ENCODE assay signal across 21 mouse cellular contexts in genomic region chr12:32095164-32095563, GRCm38 (mm10). TPM values are rescaled to one million over a fixed set of nuclear protein-coding genes. Genes with fewer than 3 reads are reported as not detected.
DNase-seq lines count a peak whose midpoint lies in the region; ATAC-seq and TF ChIP-seq lines count a peak whose summit lies in the region.
"Had no signal": no experiment of that assay in that cellular context is flagged by ENCODE, and none has a peak within 500 bp of the region (broad histone marks: within the 10 kb centered on the region; RNA-seq: fewer than 3 reads in every experiment).

No protein-coding gene starts in this region.

- TF ChIP-seq EP300 in liver, embryonic 14.5 days (IDR thresholded peaks at IDR 0.05; ENCODE audit: low read depth) = no peak

- H3K4me1 ChIP-seq in megakaryocyte, embryonic 14.5 days = peaks cover 86% of the 10 kb centered on the region
- peaks cover 14 to 25% of the 10 kb centered on the region in 2 experiments for H3K4me1 ChIP-seq in liver, embryonic 14.5 days (replicated peaks; ENCODE audit: control insufficient read depth in 2 of 2, insufficient read depth in 2 of 2, low read length in 1 of 2)
- H3K4me1 ChIP-seq: heart, embryonic 10.5 days; neural tube, embryonic 15.5 days had no signal

- no peak for TF ChIP-seq CTCF in liver, embryonic 14.5 days (IDR thresholded peaks at IDR 0.05; ENCODE audit: low read depth)

- peak overlapping the region; percentile 25 for H3K9ac ChIP-seq in liver, embryonic 14.5 days (replicated peaks)
- H3K9ac ChIP-seq: neural tube, embryonic 15.5 days had no signal

- peak overlapping the region; percentile 91 for H3K4me3 ChIP-seq in megakaryocyte, embryonic 14.5 days (replicated peaks)
- H3K4me3 ChIP-seq in liver, embryonic 14.5 days (ENCODE audit: insufficient read depth in 1 of 2, low read depth in 2 of 2, low read length in 2 of 2) = no peak overlapping the region
- H3K4me3 ChIP-seq: erythroblast, embryonic 14.5 days; heart, embryonic 10.5 days; neural tube, embryonic 15.5 days had no signal

- H3K36me3 ChIP-seq in megakaryocyte, embryonic 14.5 days (replicated peaks; ENCODE audit: low read length) = peaks cover 51% of the 10 kb centered on the region
- H3K36me3 ChIP-seq in liver, embryonic 14.5 days (replicated peaks; ENCODE audit: control insufficient read depth, insufficient read depth, low read depth) = peaks cover 14% of the 10 kb centered on the region
- H3K36me3 ChIP-seq: heart, embryonic 10.5 days; neural tube, embryonic 15.5 days had no signal

- no peaks in the 10 kb centered on the region for H3K27me3 ChIP-seq in megakaryocyte, embryonic 14.5 days (replicated peaks)
- no peaks in the 10 kb centered on the region for H3K27me3 ChIP-seq in liver, embryonic 14.5 days (ENCODE audit: control insufficient read depth, insufficient read depth, low read length)
- H3K27me3 ChIP-seq: neural tube, embryonic 15.5 days had no signal

- peak overlapping the region; percentile 51 for H3K27ac ChIP-seq in liver, embryonic 14.5 days
- H3K27ac ChIP-seq: heart, embryonic 10.5 days; neural tube, embryonic 15.5 days had no signal

- 41% methylated on average over 1 of the region's 1 CpGs for WGBS in liver, embryonic 14.5 days (ENCODE audit: insufficient replicate concordance)

- peak; percentile 11 for DNase-seq in brain, adult 2 months (ENCODE audit: low read depth, low spot score)
- DNase-seq in liver, embryonic 14.5 days (ENCODE audit: low read depth in 3 of 3, low spot score in 3 of 3) = no peak
- DNase-seq in adrenal gland, postnatal 10 days = no peak
- DNase-seq in urinary bladder, postnatal 36 days (ENCODE audit: low spot score in 2 of 2) = no peak
- no peak for DNase-seq in retina, embryonic 14.5 days (ENCODE audit: low spot score)
- DNase-seq: cerebellum, adult 9-10 months; gastrocnemius, postnatal 10 days; heart, postnatal 14 days; kidney, adult 18-20 months; kidney, postnatal 36 days; layer of hippocampus, postnatal 36 days; lung, adult 18-20 months; retina, postnatal 1 day; spleen, adult 18-20 months; thymus, postnatal 14 days had no signal

- no peak overlapping the region for H3K4me2 ChIP-seq in liver, embryonic 14.5 days (ENCODE audit: low read depth)
- H3K4me2 ChIP-seq: neural tube, embryonic 15.5 days had no signal

- no peak for ATAC-seq in megakaryocyte, adult 5-6 weeks (ENCODE audit: poor library complexity, severe bottlenecking)
- no peak for ATAC-seq in liver, embryonic 14.5 days (ENCODE audit: insufficient read depth)
- ATAC-seq: hindbrain, embryonic 16.5 days had no signal

- H3K9me3 ChIP-seq in megakaryocyte, embryonic 14.5 days = peaks cover 22% of the 10 kb centered on the region
- peaks cover 2% of the 10 kb centered on the region; the same call in 1 of the 2 replicates for H3K9me3 ChIP-seq in liver, embryonic 14.5 days (ENCODE audit: control insufficient read depth, low read length)
- H3K9me3 ChIP-seq: neural tube, embryonic 15.5 days had no signal

RNA-seq across cellular contexts. Expression of gene Prkar2b, which starts 34.1 kb away (rescaled TPM):
- 110 and 158 TPM in 2 replicates for polyA plus RNA-seq in megakaryocyte, embryonic 14.5 days (2012; ENCODE audit: insufficient read depth, low replicate concordance)
- total RNA-seq in megakaryocyte, adult 5-6 weeks (2015) = 41.4 and 43.6 TPM in 2 replicates
- 36.2 and 45.2 TPM in 2 replicates for total RNA-seq in megakaryocyte, adult 5-6 weeks (2017)
- 26.3 and 41.3 TPM in 2 replicates for polyA plus RNA-seq in liver, embryonic 14.5 days (2012; rRNA removed)
- polyA plus RNA-seq in liver, embryonic 14.5 days (2014; fragmentation: Nextera tagmentation; extraction: Ambion mirVana) = 89.6 and 101 TPM in 2 replicates
- total RNA-seq in adrenal gland, postnatal 10 days (2021) = 100 to 1,000 TPM; 574 to 579 TPM

Comparison
In these comparisons a context has a peak if more than half of its experiments do, and no peak if none do; other contexts are left out.
1. RNA of gene Prkar2b, which starts 34.1 kb away (total RNA-seq): 574 to 579 TPM in adrenal gland, postnatal 10 days; 36.2 to 45.2 TPM in megakaryocyte, adult 5-6 weeks; every median in the first group is over 10 times any median in the second.